In the genomic region with DNA sequence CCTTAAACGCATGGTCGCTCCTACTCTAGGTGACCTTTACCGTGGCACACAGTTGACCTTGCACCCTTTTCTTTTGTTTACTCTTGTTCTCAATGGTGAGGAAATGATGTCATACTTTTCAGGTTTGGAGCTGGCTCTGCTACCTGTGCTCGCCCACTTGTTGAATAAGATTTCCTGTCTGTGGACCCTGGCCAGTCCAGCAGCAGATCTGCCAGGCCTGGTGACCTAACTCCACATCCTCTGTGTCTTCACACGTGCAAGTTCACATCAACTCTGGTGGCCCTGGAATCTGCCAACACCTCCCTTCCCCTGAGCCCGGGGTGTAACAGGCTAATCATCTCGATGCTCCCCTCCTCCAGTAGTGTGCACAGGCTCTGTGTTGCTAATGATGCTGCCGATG, we compare ENCODE assay signal across 10 mouse cellular contexts.
DNase-seq lines count a peak whose midpoint lies in the region; ATAC-seq and TF ChIP-seq lines count a peak whose summit lies in the region.
"Had no signal": no experiment of that assay in that cellular context is flagged by ENCODE, and none has a peak within 500 bp of the region (broad histone marks: within the 10 kb centered on the region; RNA-seq: fewer than 3 reads in every experiment).

No protein-coding gene starts in this region.

- peak; percentile 47; the same call in 1 of the 2 replicates for ATAC-seq in lung, embryonic 14.5 days (ENCODE audit: insufficient read depth)
- ATAC-seq in hematopoietic stem cell, adult 5-6 weeks (replicated peaks in 1 of 2; ENCODE audit: insufficient read depth in 1 of 2, low FRiP score in 2 of 2, low TSS enrichment in 1 of 2, low read depth in 1 of 2, poor library complexity in 2 of 2, severe bottlenecking in 2 of 2): peak; percentile 38 to 52; a peak in 2 of 4 replicates
- no peak for ATAC-seq in forebrain, embryonic 13.5 days

- no peak for TF ChIP-seq CTCF in lung, embryonic 14.5 days (IDR thresholded peaks at IDR 0.05; ENCODE audit: low read depth)
- TF ChIP-seq CTCF in lung, adult 2 months (IDR thresholded peaks at IDR 0.05; ENCODE audit: insufficient read depth, low read length): no peak

- H3K4me3 ChIP-seq in lung, embryonic 14.5 days (ENCODE audit: low read depth, low read length): no peak overlapping the region
- H3K4me3 ChIP-seq in lung, adult 2 months (replicated peaks; ENCODE audit: extremely low read depth, low read depth, low read length): no peak overlapping the region
- no peak overlapping the region for H3K4me3 ChIP-seq in forebrain, embryonic 13.5 days

- TF ChIP-seq POLR2A in lung, adult 2 months (IDR thresholded peaks at IDR 0.05; ENCODE audit: borderline replicate concordance, extremely low read depth, low read depth, low read length): no peak

- no peaks in the 10 kb centered on the region for H3K9me3 ChIP-seq in lung, embryonic 14.5 days (ENCODE audit: low read depth, low read length)
- H3K9me3 ChIP-seq in forebrain, embryonic 13.5 days (replicated peaks): no peaks in the 10 kb centered on the region

- intact Hi-C loops in heart, postnatal 36 days (cut with DNase I): no loop called here

- peak; percentile 92 for DNase-seq in heart, adult 11 months
- no peak for DNase-seq in heart, postnatal 36 days
- DNase-seq in lung, embryonic 14.5 days: peak; percentile 41
- DNase-seq in lung, adult 2 months: no peak
- DNase-seq in naive thymus-derived CD4-positive, alpha-beta T cell, adult 2 months (ENCODE audit: low read depth): peak; percentile 0
- no peak for DNase-seq in adrenal gland, adult 8-10 months
- DNase-seq: kidney, adult 18-20 months had no signal

- no peaks in the 10 kb centered on the region for H3K27me3 ChIP-seq in lung, embryonic 14.5 days (ENCODE audit: insufficient read depth, low read length)
- H3K27me3 ChIP-seq in forebrain, embryonic 13.5 days: no peaks in the 10 kb centered on the region

- H3K4me2 ChIP-seq in lung, embryonic 14.5 days: no peak overlapping the region
- no peak overlapping the region for H3K4me2 ChIP-seq in forebrain, embryonic 13.5 days
- H3K4me2 ChIP-seq: midbrain, embryonic 11.5 days had no signal

- H3K27ac ChIP-seq in lung, embryonic 14.5 days (ENCODE audit: low read depth): no peak overlapping the region
- H3K27ac ChIP-seq in forebrain, embryonic 13.5 days: no peak overlapping the region

- 26% methylated on average over 8 of the region's 8 CpGs for WGBS in lung, embryonic 14.5 days
- 24% methylated on average over 8 of the region's 8 CpGs for WGBS in lung, adult 2 months
- 81% methylated on average over 8 of the region's 8 CpGs for WGBS in forebrain, embryonic 13.5 days

- H3K4me1 ChIP-seq in lung, embryonic 14.5 days (ENCODE audit: insufficient read depth): peaks cover 25% of the 10 kb centered on the region; the same call in 1 of the 2 replicates
- H3K4me1 ChIP-seq in lung, adult 2 months (ENCODE audit: control insufficient read depth, insufficient read depth, low read length): no peaks in the 10 kb centered on the region; the same call in 1 of the 2 replicates
- H3K4me1 ChIP-seq in forebrain, embryonic 13.5 days: no peaks in the 10 kb centered on the region

- H3K9ac ChIP-seq in lung, embryonic 14.5 days: no peak overlapping the region
- H3K9ac ChIP-seq in forebrain, embryonic 13.5 days: no peak overlapping the region

- no peaks in the 10 kb centered on the region for H3K36me3 ChIP-seq in lung, embryonic 14.5 days (ENCODE audit: insufficient read depth)
- no peaks in the 10 kb centered on the region for H3K36me3 ChIP-seq in forebrain, embryonic 13.5 days (ENCODE audit: poor library complexity, severe bottlenecking)

Comparison
In these comparisons a context has a peak if more than half of its experiments do, and no peak if none do; other contexts are left out.
1. DNase-seq: peak in heart, adult 11 months (single experiment), lung, embryonic 14.5 days (single experiment) and naive thymus-derived CD4-positive, alpha-beta T cell, adult 2 months (single experiment); none in heart, postnatal 36 days (0 of 2), lung, adult 2 months (single experiment) and adrenal gland, adult 8-10 months (single experiment).